Mouse (Mus musculus): ENCODE data around the gene Ddx20.

Gene Ddx20

DNA sequence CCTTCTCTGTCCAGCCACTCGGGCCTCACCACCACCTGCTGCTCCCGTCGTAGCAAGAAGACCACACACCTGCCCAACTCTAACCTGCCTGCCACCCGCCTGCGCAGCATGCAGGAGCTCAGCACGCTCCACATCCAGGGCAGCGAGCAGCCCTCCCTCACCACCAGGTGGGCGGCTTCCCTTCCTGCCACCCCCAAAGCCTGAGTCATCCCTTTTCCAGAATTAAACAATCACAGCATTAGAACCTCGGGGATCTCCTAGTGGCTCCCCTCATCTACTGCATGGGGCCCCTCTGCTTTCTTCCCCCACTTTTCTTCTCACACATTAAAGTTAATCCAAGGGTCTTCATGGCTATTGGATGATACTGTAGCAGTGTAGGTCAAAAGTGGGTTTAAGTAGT is 19.2 kb downstream of the Ddx20 start:
- no peak for DNase-seq (ENCODE audit: low spot score in 2 of 2)

DNA sequence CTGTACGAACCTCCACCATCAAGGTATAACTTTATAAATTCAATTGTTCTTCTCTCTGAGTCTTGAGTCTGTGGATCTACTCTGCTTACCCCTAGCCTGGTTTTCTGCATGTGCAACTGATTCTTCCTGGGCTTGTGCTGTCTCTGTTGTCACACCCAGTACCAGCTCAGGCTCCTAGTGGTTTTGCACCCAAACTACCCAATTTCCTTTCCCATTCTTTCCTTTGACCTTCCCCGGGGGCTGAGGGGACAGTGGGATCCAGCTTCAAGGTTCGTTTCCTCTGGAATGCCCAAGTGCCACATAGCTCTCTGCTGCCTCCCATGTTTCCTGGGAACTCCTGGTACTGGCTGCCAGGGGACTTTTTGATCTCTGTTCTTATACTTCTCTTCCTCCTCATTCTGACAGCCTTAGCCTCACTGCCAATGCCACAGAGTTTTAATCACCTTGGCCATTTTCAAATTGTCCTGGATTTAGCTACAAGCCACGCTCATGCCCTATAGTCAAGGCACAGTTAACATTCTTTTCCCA is 20.3 kb downstream of the Ddx20 start:
- no peak for DNase-seq (ENCODE audit: low spot score in 2 of 2)

DNA sequence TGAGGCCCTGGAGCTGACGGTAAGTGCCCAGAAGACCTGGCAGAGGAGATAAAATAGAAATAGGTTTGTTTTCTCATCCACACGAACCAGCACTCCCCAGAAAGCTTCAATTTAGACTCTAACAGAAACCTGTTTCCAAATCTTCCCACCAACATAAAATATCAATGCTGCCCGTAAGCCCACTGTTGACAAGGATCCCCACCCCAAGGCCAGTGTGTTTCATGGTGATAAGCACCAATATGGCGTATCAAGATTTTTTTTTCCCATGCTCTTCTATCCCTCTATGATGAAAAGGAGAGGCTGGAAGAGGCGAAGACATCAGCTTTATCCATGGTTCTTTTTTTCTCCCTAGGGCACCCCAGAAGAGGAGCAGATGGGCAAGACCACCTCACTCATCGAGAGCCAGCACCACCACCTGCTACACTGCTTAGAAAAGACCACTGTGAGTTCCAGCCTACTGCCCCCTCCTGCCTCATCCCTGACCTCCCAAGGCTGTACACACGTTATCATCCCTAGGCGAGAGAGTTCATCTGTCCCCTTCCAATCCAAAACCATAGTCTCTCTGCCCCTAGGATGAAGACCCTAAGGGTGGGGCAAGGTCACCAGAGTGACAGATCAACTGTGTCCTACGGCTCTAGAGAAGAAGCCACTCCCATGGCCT is 22.1 kb downstream of the Ddx20 start:
- no peak for DNase-seq (ENCODE audit: low spot score in 2 of 2)

DNA sequence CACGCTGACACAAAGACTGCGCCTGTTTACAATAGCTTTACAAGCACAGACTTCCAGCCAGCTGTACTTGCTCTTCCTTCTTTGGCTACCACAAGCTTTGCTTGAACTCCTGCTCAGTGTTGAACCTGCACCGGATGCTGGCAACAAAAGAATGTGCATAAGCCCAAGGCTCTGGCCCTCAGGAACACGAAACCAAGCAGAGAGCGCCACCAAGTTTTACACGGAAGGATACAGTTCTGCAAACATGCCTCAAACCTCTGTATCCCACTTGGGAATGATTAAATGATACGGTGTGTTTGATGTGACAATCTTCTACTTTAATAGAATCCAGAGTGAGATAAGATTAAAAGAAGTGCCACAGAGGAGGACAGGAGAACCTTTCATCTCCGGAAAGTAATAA is 24.3 kb downstream of the Ddx20 start:
- DNase-seq (ENCODE audit: low spot score in 2 of 2), result no peak

DNA sequence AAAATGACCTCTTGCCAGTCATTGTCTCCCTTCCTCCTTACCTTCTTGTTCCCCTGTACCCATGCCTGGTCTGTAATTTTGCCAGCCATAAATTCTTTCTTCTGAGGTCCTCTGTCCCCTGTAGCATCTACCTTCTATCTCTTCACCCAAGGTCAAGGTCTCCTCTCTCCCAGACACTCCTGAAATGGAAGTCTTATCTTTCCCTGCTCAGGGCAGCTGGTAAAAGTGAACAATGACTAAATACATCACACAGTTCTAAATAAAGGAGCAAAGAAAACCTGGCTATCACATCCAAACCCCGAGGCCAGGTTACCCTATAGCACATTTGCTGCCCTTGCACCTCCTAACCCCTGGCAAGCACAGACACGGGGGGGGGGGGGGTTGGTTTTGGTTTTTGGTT is 26.8 kb downstream of the Ddx20 start:
- DNase-seq (ENCODE audit: low spot score in 2 of 2), result no peak

DNA sequence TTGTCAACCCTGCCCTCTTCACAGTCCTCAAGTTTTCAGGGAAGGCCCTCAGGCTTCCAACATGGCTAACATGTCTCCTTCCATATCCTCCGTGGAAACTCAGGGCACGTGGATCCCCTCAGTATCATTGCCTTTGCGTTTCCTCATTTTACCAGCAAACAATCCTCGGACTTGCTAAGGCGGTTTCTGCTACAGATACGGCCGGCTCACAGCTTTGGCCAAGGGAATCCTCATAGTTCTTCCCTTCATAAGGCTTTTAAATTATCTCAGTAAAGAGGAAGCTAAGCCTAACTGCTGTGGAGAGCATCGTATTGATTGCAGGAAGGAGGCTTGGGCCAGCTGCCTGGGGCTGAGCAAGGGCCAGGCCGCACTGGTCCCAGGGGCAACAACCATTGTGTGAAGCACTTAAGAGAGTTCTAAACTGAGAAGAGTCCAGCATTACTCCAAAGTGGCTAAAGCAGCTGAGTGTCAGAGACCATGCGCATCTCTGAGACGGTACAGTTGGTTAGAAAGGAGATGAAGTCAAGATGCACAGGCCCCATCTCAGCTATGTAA is 32.3 kb downstream of the Ddx20 start:
- no peak for DNase-seq (ENCODE audit: low spot score in 2 of 2)

DNA sequence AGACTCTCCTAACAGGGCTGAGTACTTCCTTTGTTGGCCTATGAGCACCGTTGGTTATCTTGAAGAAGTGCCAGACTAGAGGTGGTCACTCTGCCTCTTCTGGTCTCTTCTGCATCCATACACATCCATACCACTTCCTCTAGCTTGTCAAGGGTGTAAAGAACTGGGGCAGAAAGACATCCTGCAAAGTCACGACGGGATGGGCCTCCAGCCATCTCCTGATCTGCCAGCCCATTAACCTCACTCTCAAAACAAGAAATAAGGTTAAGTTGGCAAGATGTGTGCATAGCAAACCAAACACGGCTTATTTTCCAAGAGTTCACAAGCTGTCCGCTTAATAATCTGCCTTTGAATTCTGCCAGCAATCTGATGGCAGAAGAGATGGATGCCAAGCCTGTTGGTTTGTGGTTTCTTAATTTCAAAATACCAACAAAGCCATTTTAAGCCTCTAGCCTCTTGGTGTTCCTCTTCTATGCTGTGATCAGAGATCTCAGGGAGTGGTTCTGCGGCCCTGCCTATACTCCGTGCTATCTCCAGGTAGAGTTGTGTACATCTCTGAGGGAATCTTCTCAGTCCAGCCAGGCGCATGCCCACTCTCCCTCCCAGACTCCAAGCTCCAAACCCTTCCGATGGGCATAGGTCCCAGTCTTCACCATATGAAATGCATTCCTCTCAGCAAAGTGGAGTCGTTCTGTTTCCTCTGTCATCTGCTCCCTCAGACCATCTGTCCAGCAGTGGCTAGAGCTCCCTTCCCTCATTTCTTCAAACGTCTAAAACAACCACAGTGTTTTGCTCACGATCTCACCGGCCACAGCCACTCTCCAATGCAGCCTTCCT is 33.6 kb downstream of the Ddx20 start:
- DNase-seq (ENCODE audit: low spot score in 2 of 2), result no peak

DNA sequence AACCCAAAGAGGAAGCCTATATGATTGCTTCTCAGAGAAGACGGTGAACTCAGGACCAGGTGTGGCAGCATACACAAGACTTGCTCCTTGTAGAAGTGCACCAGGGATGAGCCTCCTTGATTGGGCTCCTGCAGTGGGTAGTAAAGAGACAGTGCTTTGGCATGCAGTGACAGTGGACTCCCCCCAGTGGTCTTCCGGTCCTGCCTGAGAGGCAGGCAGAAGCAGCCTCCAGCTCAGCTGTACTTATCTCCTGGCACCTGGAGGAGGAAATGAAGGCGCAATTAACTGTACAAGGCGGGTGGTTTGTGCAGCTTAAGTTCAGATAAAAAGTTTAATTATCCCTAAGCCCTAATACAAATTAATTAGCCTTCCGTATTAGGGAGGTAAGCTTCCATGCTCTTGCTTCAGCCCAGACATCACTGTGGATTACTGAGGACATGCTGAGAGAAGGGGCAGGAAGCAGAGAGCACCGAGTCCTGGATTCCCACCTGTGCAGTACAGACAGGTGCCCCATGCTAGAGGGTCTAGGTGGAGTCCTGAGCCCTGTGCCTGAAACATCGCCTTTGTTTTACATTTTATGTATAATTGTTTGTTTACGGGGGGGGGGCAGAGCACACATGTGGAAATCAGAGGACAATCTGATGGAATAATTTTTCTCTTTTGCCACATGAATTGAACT is 38.3 kb downstream of the Ddx20 start:
- no peak for DNase-seq (ENCODE audit: low spot score in 2 of 2)

DNA sequence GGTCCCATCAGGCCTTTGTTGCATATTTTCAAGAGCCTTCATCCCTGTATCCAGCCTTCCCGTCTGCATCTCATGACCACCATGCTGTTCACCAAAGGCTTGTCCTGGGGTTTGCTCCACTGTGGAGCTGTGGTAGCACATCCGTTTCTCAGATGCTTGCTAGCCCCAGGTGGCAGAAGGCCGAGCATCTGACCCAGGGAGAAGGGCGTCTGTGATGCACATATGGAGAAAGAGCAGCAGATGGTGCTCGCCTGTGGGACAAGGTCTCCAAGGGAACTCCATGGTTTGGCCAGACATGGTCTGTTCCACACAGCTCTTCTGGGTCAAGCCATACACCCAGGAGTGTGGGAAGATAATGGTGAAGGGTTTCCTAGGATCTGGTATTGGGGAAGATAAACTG is 43.8 kb downstream of the Ddx20 start:
- DNase-seq (ENCODE audit: low spot score in 2 of 2), result no peak

DNA sequence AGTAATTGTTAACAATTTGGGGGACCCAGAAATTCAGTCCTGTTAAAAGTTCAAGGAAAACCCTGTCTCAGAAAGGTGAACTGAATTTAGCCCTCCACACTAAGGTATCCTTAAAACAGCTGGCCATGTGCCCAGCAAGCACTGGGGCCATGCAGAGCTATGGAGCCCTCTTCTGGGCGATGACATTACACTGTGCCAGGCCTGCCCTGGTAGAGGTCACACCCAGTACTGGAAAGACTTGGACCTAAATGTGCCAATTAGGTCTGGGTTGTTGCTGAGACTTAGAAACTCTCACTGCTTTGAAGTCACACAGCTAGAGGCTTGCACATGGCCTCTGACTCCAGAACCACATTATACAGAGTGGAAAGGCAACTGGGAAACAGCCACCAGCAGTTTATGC is 45.2 kb downstream of the Ddx20 start:
- no peak for DNase-seq (ENCODE audit: low spot score in 2 of 2)

DNA sequence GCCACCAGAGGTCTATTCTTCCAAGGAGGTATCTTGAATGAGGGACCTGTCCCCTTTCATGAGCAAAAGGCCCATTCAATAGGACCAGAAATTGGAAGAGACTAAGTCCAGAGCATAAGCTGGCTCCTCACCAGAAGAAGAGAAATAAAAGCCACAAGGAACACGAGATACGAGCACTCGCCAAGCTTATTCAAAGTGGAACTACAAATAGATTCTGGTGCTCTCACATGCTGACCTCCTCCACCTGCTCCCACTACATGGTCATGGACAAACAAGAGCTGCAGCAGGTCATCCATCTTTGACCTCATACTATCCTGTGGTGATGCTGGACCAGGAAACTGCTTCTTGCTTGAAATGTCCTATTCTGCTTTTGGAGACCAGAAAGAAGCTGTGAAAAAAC is 54.4 kb downstream of the Ddx20 start:
- no peak for DNase-seq (ENCODE audit: low spot score in 2 of 2)

DNA sequence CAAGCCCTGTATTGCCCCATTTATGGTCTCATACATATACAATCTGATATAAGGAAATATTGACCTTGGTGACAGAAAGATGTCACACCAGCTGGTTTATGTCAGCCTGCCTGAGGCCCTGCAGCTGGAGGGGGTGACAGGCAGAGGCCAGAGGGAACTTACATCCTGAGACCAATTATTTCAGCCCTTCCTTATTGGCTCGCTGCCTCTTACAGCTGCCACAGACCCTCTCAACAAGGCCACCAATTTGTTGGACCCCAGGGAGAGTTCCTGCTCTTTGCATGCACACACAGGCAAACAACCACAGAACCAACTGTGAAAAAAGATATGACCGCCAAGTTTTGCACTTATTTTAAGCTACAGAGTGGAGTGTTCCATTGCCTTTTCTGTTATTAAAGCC is 55.1 kb downstream of the Ddx20 start:
- no peak for DNase-seq (ENCODE audit: low spot score in 2 of 2)

All from spleen, postnatal 4 days (tissue).